Mouse (Mus musculus) limb, embryonic 13.5 days (tissue): ENCODE data around the gene Rbbp4. TPM values are rescaled to one million over a fixed set of nuclear protein-coding genes. Genes with fewer than 3 reads are reported as not detected.

Experiments
- ATAC-seq: fragments of 200-750 bp; cut with Nextera tagmentation; 2 replicates; pipeline ENCODE4 v1.8.0; 2017; ENCODE audit warnings: low read depth, moderate number of reproducible peaks, moderate TSS enrichment; ENCODE audit not compliant: low FRiP score
- H3K27ac ChIP-seq: fragments of 300-500 bp; sonication (generic); 2 replicates; pipeline ENCODE4 v1.5.1; 2015; ENCODE audit warnings: inconsistent platforms, mild to moderate bottlenecking, moderate library complexity
- H3K27me3 ChIP-seq: fragments of 300-500 bp; sonication (generic); 2 replicates; pipeline ENCODE4 v1.6.1; 2015; ENCODE audit warnings: mild to moderate bottlenecking, inconsistent platforms
- H3K36me3 ChIP-seq: fragments of 300-500 bp; sonication (generic); 2 replicates; pipeline ENCODE4 v1.6.1; 2015; ENCODE audit warnings: inconsistent platforms, mild to moderate bottlenecking, moderate library complexity
- H3K4me1 ChIP-seq: fragments of 300-500 bp; sonication (generic); 2 replicates; pipeline ENCODE4 v1.6.1; 2015; ENCODE audit warnings: inconsistent platforms
- H3K4me2 ChIP-seq: fragments of 300-500 bp; sonication (generic); replicated peaks from 2 replicates; pipeline ENCODE4 v1.6.1; 2015; ENCODE audit warnings: inconsistent platforms, mild to moderate bottlenecking, moderate library complexity
- H3K4me3 ChIP-seq: fragments of 300-500 bp; sonication (generic); 2 replicates; pipeline ENCODE4 v1.5.1; 2015; ENCODE audit warnings: moderate library complexity, mild to moderate bottlenecking, inconsistent platforms
- H3K9ac ChIP-seq: fragments of 300-500 bp; sonication (generic); 2 replicates; pipeline ENCODE4 v1.6.1; 2015; ENCODE audit warnings: mild to moderate bottlenecking, inconsistent platforms
- H3K9me3 ChIP-seq: fragments of 300-500 bp; sonication (generic); 2 replicates; pipeline ENCODE4 v1.6.1; 2016; ENCODE audit warnings: inconsistent platforms
- WGBS: fragments of 180-500 bp; shearing (Covaris S2); methylation state at CpG from one replicate; pipeline ENCODE4 v1.1.7; 2015; 5-methylcytosine and 5-hydroxymethylcytosine counted together
- polyA plus RNA-seq: library from polyadenylated mRNA; unstranded; fragments of >200 nt; fragmentation: Nextera tagmentation; extraction: Ambion mirVana; gene quantifications from 2 replicates; pipeline ENCODE4 v1.2.1, GENCODE M21; 2015

Rbbp4 gene
- 491 and 502 TPM in 2 replicates for polyA plus RNA-seq

DNA sequence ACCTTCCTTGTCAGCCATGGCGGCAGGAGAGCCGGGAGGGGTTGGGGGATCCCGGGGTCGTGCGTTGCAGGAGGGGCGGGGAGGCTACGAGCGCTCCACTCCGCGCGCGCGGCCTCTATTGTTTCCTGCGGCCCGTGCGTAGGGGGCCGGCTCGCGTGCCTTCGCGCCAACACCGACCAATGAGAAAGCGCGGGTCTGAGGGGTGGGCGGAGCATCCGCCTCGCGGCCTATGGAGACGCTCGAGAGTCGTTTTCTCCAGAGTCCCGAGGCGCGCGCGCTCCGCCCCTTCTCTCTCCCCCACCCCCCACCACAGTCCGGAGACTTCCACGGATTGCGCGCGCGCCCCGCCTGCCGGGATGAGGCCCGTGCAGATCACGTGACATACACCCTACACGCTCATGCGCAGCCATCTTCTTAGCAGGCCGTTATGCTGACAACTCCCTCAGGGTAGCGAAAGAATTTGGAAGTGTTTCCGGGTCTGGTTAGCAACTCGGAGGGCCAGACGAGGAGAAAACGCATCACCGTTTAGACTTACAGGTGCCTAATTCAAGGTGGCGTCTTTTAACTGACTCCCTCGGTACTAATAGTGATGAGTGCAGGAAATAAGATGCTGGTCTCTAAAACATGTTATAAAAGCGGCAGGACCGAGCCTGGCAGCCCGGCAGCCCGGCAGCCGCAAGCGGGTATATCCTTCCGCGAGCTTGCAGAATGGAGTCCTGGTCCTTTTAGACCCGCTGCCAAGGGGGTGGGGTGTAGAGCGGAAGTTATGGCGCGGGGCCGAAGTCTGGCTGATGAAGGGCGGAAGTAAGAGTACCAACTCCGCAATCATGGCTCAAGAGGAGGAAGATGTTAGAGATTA lies at the start of gene Rbbp4, which contains the start of gene Zbtb8os:
Gene Rbbp4, minus strand, starts transcription at position 155 of the 859 bp plus-strand sequence.
Gene Zbtb8os, plus strand, starts transcription at position 480 of the 859 bp plus-strand sequence.
- ATAC-seq = peak; percentile 98
- WGBS = under 1% methylated on average over 62 of the region's 73 CpGs
- H3K27me3 ChIP-seq = no peaks in the 10 kb centered on the region
- peak within 1 kb of the TSS; percentile 95 for H3K4me3 ChIP-seq
- no peaks in the 10 kb centered on the region for H3K9me3 ChIP-seq
- peak within 1 kb of the TSS; percentile 98 for H3K9ac ChIP-seq
- H3K4me2 ChIP-seq = peak within 1 kb of the TSS; percentile 84
- peaks cover 27% of the 10 kb centered on the region for H3K36me3 ChIP-seq
- H3K4me1 ChIP-seq = peaks cover 35% of the 10 kb centered on the region
- peak within 1 kb of the TSS; percentile 99 for H3K27ac ChIP-seq

DNA sequence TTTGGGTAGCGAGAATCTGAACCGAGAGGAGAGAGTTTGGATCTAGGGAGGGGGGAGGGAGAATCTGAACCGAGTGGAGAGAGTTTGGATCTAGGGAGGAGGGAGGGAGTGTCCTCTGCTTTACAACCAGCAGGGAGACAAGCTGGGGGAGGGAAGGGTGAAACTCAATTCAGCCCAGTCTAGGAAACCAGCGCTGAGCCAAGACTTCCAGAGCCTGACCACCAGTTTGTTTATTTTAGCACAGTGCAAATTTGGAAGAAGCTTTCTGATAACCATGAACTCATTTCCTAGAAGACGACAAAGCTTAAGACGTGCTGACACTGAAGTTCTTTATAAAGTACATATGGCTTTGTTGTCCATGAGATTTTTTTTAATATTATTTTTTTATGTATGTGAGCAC lies 49.3 kb upstream of the Rbbp4 start:
- H3K4me2 ChIP-seq = no peak overlapping the region
- peaks cover 4% of the 10 kb centered on the region for H3K27me3 ChIP-seq
- no peak overlapping the region for H3K4me3 ChIP-seq
- 33% methylated on average over 6 of the region's 6 CpGs for WGBS
- no peaks in the 10 kb centered on the region for H3K9me3 ChIP-seq
- H3K36me3 ChIP-seq = no peaks in the 10 kb centered on the region
- ATAC-seq = no peak
- H3K4me1 ChIP-seq = no peaks in the 10 kb centered on the region
- H3K9ac ChIP-seq = no peak overlapping the region
- no peak overlapping the region for H3K27ac ChIP-seq

DNA sequence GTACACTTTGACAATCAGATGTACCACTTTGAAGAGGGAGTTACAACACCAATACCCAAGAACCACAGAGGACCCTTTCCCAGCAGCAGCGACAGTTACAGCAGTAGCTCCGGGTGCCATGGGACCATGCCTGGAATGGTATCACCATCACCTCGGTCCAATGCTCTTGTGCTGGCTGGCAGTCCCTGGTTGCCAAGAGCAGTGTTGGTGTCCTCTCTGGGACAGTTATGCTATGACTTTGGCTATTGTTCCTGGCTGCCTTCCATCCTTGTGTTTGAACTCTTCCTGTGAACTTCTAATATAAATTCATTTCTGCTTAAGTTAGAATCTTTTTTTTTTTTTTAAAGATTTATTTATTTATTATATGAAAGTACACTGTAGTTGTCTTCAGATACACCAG lies 48.4 kb upstream of the Rbbp4 start:
- 90% methylated on average over 3 of the region's 3 CpGs for WGBS

DNA sequence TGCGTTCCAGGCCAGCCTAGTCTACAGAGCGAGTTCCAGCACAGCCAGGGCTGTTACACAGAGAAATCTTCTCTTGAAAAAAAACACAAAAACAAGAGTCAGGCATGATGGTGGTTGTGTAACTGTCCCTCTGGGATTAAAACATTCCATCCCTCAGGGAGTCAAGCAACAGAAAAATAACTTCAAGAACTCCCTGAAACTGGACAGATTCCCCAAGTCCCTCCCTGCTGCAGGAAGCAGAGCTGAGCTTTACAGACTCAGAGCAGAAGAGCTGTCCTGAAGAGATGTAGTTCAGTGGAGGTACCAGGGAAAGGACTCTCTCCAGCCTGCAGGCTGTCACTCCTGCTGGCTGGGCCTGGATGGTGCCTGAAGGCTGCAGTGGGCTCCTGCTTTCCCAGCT lies 47.3 kb upstream of the Rbbp4 start:
- no peaks in the 10 kb centered on the region for H3K9me3 ChIP-seq
- 94% methylated on average over 2 of the region's 2 CpGs for WGBS
- no peak overlapping the region for H3K27ac ChIP-seq
- no peak overlapping the region for H3K4me2 ChIP-seq
- no peaks in the 10 kb centered on the region for H3K36me3 ChIP-seq
- peaks cover 9% of the 10 kb centered on the region for H3K27me3 ChIP-seq
- no peak overlapping the region for H3K4me3 ChIP-seq
- H3K4me1 ChIP-seq = no peaks in the 10 kb centered on the region
- no peak for ATAC-seq
- no peak overlapping the region for H3K9ac ChIP-seq

More for the DNA sequence above, 48.4 kb upstream of the Rbbp4 start:
- Histone ChIP-seq H3K36me3 (no peaks in the 10 kb centered on the region), H3K27me3 (peaks cover 9% of the 10 kb centered on the region), H3K4me3 (no peak overlapping the region), H3K9ac (no peak overlapping the region), H3K27ac (no peak overlapping the region), H3K4me2 (no peak overlapping the region), H3K4me1 (no peaks in the 10 kb centered on the region), H3K9me3 (no peaks in the 10 kb centered on the region)
- ATAC-seq = no peak

DNA sequence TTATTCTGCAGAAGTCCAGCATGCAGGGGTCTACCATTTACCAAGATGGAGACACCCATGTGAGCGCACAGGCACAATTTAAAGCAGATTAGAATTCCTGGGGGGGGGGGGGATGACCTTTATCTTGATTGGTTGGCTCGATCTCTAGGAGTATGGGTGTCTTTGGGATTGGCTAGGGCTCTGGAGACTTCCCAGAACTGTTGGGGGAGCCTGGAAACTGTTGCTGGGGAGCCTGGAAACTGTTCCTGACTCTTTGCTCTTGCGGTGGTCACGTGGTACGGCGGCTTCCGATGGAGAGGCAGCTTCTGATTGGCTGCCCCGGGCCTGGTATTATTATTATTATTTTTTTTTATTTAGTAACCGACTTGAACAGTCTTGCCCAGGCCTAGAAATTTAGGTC lies 46.9 kb upstream of the Rbbp4 start:
- WGBS = 92% methylated on average over 9 of the region's 9 CpGs

DNA sequence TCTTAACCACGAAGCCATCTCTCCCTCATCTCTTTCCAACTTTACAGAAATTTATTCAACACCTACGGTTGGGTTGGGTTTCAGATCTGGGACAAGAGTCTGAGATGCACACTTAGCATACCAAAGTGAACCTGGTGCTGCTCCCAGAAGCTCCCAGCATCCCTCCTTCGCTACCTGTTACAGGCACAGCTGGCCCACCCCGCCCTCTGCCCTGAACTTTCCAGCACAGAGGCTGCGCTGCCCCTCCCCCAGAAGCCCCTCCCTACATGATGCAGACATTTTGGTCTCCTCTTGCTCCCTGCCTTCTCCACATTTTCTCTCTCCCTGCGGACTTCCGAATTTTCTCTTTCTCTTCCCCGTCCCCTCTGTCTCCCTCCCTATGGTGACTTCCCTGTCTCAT lies 46.0 kb upstream of the Rbbp4 start:
- peaks cover 9% of the 10 kb centered on the region for H3K27me3 ChIP-seq
- no peaks in the 10 kb centered on the region for H3K9me3 ChIP-seq
- WGBS = 71% methylated on average over 8 of the region's 8 CpGs
- ATAC-seq = no peak
- 0 out of 2 replicates have a peak, but pooled peaks cover 4% of the 10 kb centered on the region for H3K4me1 ChIP-seq
- no peak overlapping the region for H3K27ac ChIP-seq
- no peak overlapping the region for H3K4me2 ChIP-seq
- no peak overlapping the region for H3K9ac ChIP-seq
- H3K4me3 ChIP-seq = no peak overlapping the region
- no peaks in the 10 kb centered on the region for H3K36me3 ChIP-seq

More for the DNA sequence above, 46.9 kb upstream of the Rbbp4 start:
- no peaks in the 10 kb centered on the region for H3K4me1 ChIP-seq
- H3K4me2 ChIP-seq = no peak overlapping the region
- H3K9me3 ChIP-seq = no peaks in the 10 kb centered on the region
- no peak overlapping the region for H3K4me3 ChIP-seq
- no peak for ATAC-seq
- no peak overlapping the region for H3K9ac ChIP-seq
- H3K36me3 ChIP-seq = no peaks in the 10 kb centered on the region
- H3K27me3 ChIP-seq = peaks cover 9% of the 10 kb centered on the region
- H3K27ac ChIP-seq = no peak overlapping the region

DNA sequence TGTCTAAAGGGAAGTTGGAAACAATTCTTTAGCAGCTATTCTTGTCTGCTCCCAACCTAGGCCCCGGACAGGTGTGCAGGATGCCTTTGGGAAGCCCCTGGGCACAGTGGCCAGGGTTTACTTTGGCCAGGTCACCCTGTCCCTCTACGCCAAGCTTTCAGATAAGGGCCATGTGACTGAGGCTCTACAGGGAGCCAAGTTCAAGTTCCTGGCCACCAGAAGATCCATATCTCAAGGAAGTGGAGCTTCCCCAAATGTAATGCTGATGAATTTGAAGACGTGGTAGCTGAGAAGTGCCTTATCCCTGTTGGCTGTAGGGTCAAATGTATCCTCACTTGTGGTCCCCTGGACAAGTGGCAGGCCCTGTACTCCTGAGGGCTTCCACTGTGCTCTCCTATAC lies 44.6 kb upstream of the Rbbp4 start:
- peaks cover 9% of the 10 kb centered on the region for H3K27me3 ChIP-seq
- no peak overlapping the region for H3K4me2 ChIP-seq
- no peaks in the 10 kb centered on the region for H3K9me3 ChIP-seq
- no peaks in the 10 kb centered on the region for H3K36me3 ChIP-seq
- no peak for ATAC-seq
- 82% methylated on average over 3 of the region's 3 CpGs for WGBS
- H3K27ac ChIP-seq = no peak overlapping the region
- H3K4me1 ChIP-seq = peaks cover 10% of the 10 kb centered on the region
- H3K4me3 ChIP-seq = no peak overlapping the region
- H3K9ac ChIP-seq = no peak overlapping the region

DNA sequence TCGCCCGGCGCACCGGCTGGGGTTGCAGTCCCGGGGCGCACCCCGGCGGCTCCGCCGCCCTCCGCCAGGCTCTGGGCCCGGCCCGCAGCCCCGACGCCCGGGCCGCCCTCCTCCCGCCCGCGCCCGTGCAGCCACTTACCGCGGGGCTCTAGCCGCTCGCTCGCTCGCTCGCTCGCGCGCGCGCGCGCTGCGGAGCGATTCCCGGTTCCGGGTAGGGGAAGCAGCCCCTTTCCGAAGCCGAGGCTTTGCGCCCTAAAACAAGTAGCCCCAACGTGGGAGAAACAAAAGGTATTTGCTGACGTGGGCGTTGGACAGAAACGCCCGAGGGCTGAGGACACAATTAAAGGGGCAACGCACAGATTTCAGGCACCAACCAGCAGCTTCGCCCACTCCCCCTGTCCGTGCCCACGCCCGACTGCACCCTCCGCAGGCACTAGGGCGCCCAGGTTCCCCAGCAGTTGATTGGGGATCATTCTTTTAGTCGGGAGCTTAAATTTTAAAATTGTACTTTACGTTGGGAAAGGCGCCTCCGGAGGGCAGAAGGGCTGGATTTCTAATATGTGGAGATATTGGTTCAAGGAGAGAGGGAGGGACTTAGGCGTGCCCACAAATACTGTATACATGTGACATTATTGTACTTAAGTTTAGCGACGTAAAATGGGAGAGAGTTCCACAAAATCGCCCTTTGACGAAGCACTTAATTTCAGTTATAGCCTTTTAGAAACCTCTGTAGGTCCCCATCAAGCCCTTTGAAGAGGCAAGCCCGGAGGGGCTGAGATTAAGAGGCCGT lies 42.6 kb upstream of the Rbbp4 start, which contains the start of gene Zbtb8a:
Gene Zbtb8a, minus strand, starts transcription at position 516 of the 790 bp plus-strand sequence.
- H3K4me3 ChIP-seq = peak within 1 kb of the TSS; percentile 73
- peak; percentile 57; the same call in 1 of the 2 replicates for ATAC-seq
- no peaks in the 10 kb centered on the region for H3K9me3 ChIP-seq
- H3K27me3 ChIP-seq = peaks cover 9% of the 10 kb centered on the region
- H3K9ac ChIP-seq = peak within 1 kb of the TSS; percentile 91
- peaks cover 17% of the 10 kb centered on the region for H3K4me1 ChIP-seq
- peak within 1 kb of the TSS; percentile 75 for H3K4me2 ChIP-seq
- H3K27ac ChIP-seq = peak within 1 kb of the TSS; percentile 84
- H3K36me3 ChIP-seq = no peaks in the 10 kb centered on the region
- 2% methylated on average over 58 of the region's 65 CpGs for WGBS

DNA sequence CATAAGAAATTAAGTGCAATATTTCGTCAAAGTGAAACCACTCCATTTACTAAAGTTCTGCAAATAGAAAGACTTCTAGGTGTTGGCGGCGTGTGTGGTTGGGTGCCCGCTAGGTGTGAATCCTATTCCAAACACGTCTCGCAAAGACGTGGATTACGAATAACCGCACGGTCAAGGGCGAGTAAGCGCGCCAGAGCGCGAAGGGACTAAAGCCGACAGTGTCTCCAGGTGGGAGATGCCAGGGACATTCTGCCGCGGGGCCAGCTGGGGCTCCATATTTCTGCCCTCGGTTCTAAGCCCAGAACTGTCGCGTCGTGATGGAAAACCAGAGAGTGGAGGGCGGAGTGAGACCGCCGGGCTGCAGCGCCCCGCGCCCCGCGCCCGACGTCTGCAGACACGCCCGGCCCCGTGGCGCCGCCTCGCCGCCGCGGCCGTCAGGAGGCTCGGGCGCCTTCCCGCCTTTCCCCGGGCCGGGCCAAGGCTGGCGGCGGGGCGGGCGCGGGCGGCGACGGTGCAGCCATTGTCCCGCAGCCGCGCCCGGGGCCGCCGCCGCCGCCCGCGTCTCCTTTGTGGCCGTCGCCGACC lies 41.9 kb upstream of the Rbbp4 start:
- no peaks in the 10 kb centered on the region for H3K36me3 ChIP-seq
- peak overlapping the region; percentile 91 for H3K9ac ChIP-seq
- under 1% methylated on average over 67 of the region's 68 CpGs for WGBS
- peak overlapping the region; percentile 75 for H3K4me2 ChIP-seq
- peak overlapping the region; percentile 84 for H3K27ac ChIP-seq
- peaks cover 9% of the 10 kb centered on the region for H3K27me3 ChIP-seq
- peaks cover 17% of the 10 kb centered on the region for H3K4me1 ChIP-seq
- peak overlapping the region; percentile 73 for H3K4me3 ChIP-seq
- H3K9me3 ChIP-seq = no peaks in the 10 kb centered on the region
- ATAC-seq = peak; percentile 52; the same call in 1 of the 2 replicates

DNA sequence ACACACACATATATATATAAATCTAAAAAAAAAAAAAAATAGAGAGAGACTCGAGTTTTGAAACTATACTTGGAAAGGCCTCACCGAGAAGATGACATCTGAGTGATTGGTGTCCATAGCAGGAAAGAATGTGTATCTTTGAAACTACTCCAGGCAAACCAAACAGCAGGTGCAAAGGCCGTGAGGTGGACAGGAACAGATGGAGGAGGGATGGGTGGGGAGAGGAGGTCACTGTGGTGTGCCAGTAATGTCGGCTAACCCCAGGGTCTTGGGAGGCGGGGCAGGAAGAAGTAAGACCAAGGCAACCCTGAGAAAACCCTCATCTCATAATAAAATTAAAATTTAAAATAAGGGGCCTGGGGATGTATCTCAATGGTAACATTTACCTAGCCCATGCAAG lies 40.7 kb upstream of the Rbbp4 start:
- WGBS = 70% methylated on average over 5 of the region's 5 CpGs
- Histone ChIP-seq H3K4me3 (no peak overlapping the region), H3K4me2 (no peak overlapping the region), H3K27me3 (peaks cover 9% of the 10 kb centered on the region), H3K9me3 (no peaks in the 10 kb centered on the region), H3K9ac (no peak overlapping the region), H3K36me3 (no peaks in the 10 kb centered on the region), H3K27ac (no peak overlapping the region), H3K4me1 (peaks cover 17% of the 10 kb centered on the region)
- no peak for ATAC-seq

DNA sequence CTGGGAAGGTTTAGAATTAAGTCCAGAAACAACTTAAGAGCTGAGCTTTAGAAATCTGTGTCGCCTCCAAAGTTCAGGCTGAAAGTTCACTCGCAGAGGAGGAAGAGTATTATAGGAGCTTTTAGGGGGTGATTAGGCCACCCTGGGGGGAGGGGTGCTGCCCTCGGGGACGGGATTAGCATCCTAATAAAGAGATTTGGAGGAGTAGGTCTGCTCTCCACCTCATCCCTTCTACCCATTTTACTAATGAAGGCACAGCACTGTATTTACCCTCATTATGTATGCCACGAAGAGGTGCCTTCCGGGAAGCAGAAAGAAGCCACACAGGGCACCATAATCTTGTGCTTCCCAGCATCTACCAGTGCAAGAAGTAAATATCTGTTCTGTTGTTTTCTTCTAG lies 39.8 kb upstream of the Rbbp4 start:
- H3K27ac ChIP-seq = no peak overlapping the region
- no peak overlapping the region for H3K9ac ChIP-seq
- H3K27me3 ChIP-seq = peaks cover 9% of the 10 kb centered on the region
- H3K4me1 ChIP-seq = peaks cover 17% of the 10 kb centered on the region
- no peaks in the 10 kb centered on the region for H3K9me3 ChIP-seq
- H3K4me3 ChIP-seq = no peak overlapping the region
- no peaks in the 10 kb centered on the region for H3K36me3 ChIP-seq
- no peak for ATAC-seq
- peak overlapping the region; percentile 24 for H3K4me2 ChIP-seq
- 19% methylated on average over 6 of the region's 6 CpGs for WGBS
